In genomic region chr7:123030709-123031181, GRCm38 (mm10) we compare ENCODE assay signal across 8 mouse cellular contexts.
DNase-seq lines count a peak whose midpoint lies in the region; ATAC-seq lines count a peak whose summit lies in the region.

No protein-coding gene starts in this region.

- H3K27ac ChIP-seq in limb, embryonic 11.5 days (replicated peaks; ENCODE audit: low read depth, low read length): no peak overlapping the region
- H3K27ac ChIP-seq in midbrain, embryonic 14.5 days (replicated peaks; ENCODE audit: low read depth, low read length): peak overlapping the region; percentile 95
- H3K27ac ChIP-seq in stomach, embryonic 16.5 days (ENCODE audit: low read length): peak overlapping the region; percentile 42; the same call in 1 of the 2 replicates

- H3K4me1 ChIP-seq in limb, embryonic 11.5 days (ENCODE audit: control insufficient read depth, insufficient read depth, low read length): 0 out of 2 replicates have a peak, but pooled peaks cover 8% of the 10 kb centered on the region
- peaks cover 26% of the 10 kb centered on the region for H3K4me1 ChIP-seq in midbrain, embryonic 14.5 days (ENCODE audit: control insufficient read depth, insufficient read depth, low read length)
- peaks cover 12% of the 10 kb centered on the region; the same call in 1 of the 2 replicates for H3K4me1 ChIP-seq in stomach, embryonic 16.5 days (ENCODE audit: control insufficient read depth, insufficient read depth, low read length)

- ATAC-seq in limb, embryonic 11.5 days (ENCODE audit: insufficient number of reproducible peaks, low FRiP score, low TSS enrichment, low read depth): peak; percentile 57
- ATAC-seq in midbrain, embryonic 14.5 days (ENCODE audit: low FRiP score, low TSS enrichment): peak; percentile 86
- ATAC-seq in stomach, embryonic 16.5 days (ENCODE audit: insufficient read depth, low FRiP score): peak; percentile 67; the same call in 1 of the 2 replicates

- no peaks in the 10 kb centered on the region for H3K36me3 ChIP-seq in limb, embryonic 11.5 days (ENCODE audit: control insufficient read depth, insufficient read depth, low read length)
- H3K36me3 ChIP-seq in midbrain, embryonic 14.5 days (ENCODE audit: control insufficient read depth, insufficient read depth, low read length): no peaks in the 10 kb centered on the region
- H3K36me3 ChIP-seq in stomach, embryonic 16.5 days (ENCODE audit: control insufficient read depth, insufficient read depth, low read length): no peaks in the 10 kb centered on the region

- H3K4me2 ChIP-seq in limb, embryonic 11.5 days (ENCODE audit: low read depth, severe bottlenecking): peak overlapping the region; percentile 72
- peak overlapping the region; percentile 94 for H3K4me2 ChIP-seq in midbrain, embryonic 14.5 days (ENCODE audit: low read length)
- H3K4me2 ChIP-seq in stomach, embryonic 16.5 days (ENCODE audit: low read depth, low read length): peak overlapping the region; percentile 79

- peak overlapping the region; percentile 31 for H3K4me3 ChIP-seq in limb, embryonic 11.5 days (ENCODE audit: low read depth, low read length)
- peak overlapping the region; percentile 43 for H3K4me3 ChIP-seq in midbrain, embryonic 14.5 days (replicated peaks; ENCODE audit: low read depth, low read length)
- H3K4me3 ChIP-seq in stomach, embryonic 16.5 days (replicated peaks; ENCODE audit: low read length): peak overlapping the region; percentile 46

- under 1% methylated on average over 18 of the region's 21 CpGs for WGBS in limb, embryonic 11.5 days
- under 1% methylated on average over 21 of the region's 21 CpGs for WGBS in midbrain, embryonic 14.5 days
- WGBS in stomach, embryonic 16.5 days: under 1% methylated on average over 21 of the region's 21 CpGs

- peak overlapping the region; percentile 52 for H3K9ac ChIP-seq in limb, embryonic 11.5 days (ENCODE audit: low read length)
- H3K9ac ChIP-seq in midbrain, embryonic 14.5 days (replicated peaks; ENCODE audit: low read length): peak overlapping the region; percentile 64
- H3K9ac ChIP-seq in stomach, embryonic 16.5 days (ENCODE audit: low read length): peak overlapping the region; percentile 63

- H3K9me3 ChIP-seq in limb, embryonic 11.5 days (ENCODE audit: control insufficient read depth, low read length): no peaks in the 10 kb centered on the region
- no peaks in the 10 kb centered on the region for H3K9me3 ChIP-seq in midbrain, embryonic 14.5 days (ENCODE audit: control insufficient read depth, low read length)
- H3K9me3 ChIP-seq in stomach, embryonic 16.5 days (replicated peaks; ENCODE audit: control insufficient read depth, low read length): no peaks in the 10 kb centered on the region

- no peaks in the 10 kb centered on the region for H3K27me3 ChIP-seq in limb, embryonic 11.5 days (ENCODE audit: control insufficient read depth, insufficient read depth, low read length)
- H3K27me3 ChIP-seq in midbrain, embryonic 14.5 days (ENCODE audit: control insufficient read depth, insufficient read depth, low read length): no peaks in the 10 kb centered on the region
- H3K27me3 ChIP-seq in stomach, embryonic 16.5 days (ENCODE audit: control insufficient read depth, insufficient read depth, low read length): no peaks in the 10 kb centered on the region

- peak; percentile 58 for DNase-seq in urinary bladder, postnatal 14 days (ENCODE audit: low spot score)
- no peak for DNase-seq in urinary bladder, adult 18-20 months (ENCODE audit: low spot score in 2 of 2)
- DNase-seq in embryo, embryonic 10 days (ENCODE audit: low spot score): peak; percentile 70
- peak; percentile 11 for DNase-seq in heart, adult 8-10 months (ENCODE audit: low spot score)
- DNase-seq in kidney, adult 9 months: peak; percentile 80
- peak; percentile 66 for DNase-seq in limb, embryonic 11.5 days (ENCODE audit: low spot score)
- DNase-seq in midbrain, embryonic 14.5 days: peak; percentile 97

Comparison
In these comparisons a context has a peak if more than half of its experiments do, and no peak if none do; other contexts are left out.
1. DNase-seq: peak in urinary bladder, postnatal 14 days (single experiment), embryo, embryonic 10 days (single experiment), heart, adult 8-10 months (single experiment), kidney, adult 9 months (single experiment), limb, embryonic 11.5 days (single experiment) and midbrain, embryonic 14.5 days (single experiment); none in urinary bladder, adult 18-20 months (0 of 2).
2. Peak in every context shown above with its lines, with median percentiles within 50 percentile points of each other: ATAC-seq, H3K4me2 ChIP-seq, H3K4me3 ChIP-seq and H3K9ac ChIP-seq.